Mouse (Mus musculus): ENCODE measurements around the gene Mid1.

DNA sequence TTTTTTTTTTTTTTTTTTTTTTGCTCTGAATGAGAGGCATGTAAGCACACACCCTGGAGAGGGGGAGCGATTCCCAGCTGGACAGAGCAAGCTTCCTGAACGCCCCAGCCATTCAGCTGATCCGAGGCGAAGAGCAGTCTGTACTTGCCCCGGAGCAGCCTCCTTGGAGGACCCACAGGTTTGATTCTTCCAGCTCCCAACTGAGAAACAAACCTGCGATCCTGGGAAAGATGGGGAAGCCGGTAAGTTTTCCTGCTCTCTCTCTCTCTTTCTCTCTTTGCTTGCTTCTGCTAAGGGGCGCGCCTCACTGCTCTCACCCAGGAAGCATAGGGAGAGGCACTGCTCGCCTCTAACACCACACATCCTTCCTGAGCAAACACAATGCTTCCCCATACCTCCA is at the start of gene Mid1:
- no peak for TF ChIP-seq CTCF (IDR thresholded peaks at IDR 0.05; ENCODE audit: control insufficient read depth, insufficient read depth, insufficient read length)
- TF ChIP-seq MAX (IDR thresholded peaks at IDR 0.05) = no peak
- TF ChIP-seq MYOD1 (IDR thresholded peaks at IDR 0.05; ENCODE audit: control insufficient read depth, insufficient read length, low read depth) = no peak
- no peak for TF ChIP-seq USF1 (IDR thresholded peaks at IDR 0.05; ENCODE audit: low read depth)
- no peak for TF ChIP-seq CEBPB (IDR thresholded peaks at IDR 0.05; ENCODE audit: low read depth)

All from C2C12 (cell line).